In the genomic region with DNA sequence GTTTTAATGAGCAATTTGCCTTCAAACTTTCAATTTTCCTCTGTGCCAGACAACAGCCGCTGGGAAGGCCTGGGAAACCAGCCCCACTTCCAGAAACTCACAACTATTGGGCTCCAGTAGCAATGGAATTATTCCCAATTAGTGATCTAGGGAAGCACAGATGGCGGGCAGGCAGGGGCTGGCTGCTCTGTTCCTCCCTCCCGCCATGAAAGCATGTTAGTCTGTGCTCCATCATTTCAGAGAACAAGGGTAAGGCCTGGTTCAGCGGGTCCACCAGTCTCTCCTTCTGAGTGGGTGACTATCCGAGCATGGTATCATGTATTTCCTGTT, we compare ENCODE assay signal across 12 mouse cellular contexts.
A peak's percentile ranks its signal among the peaks of the same experiment; 100 is the strongest.
DNase-seq lines count a peak whose midpoint lies in the region; ATAC-seq lines count a peak whose summit lies in the region.
"Had no signal": no experiment of that assay in that cellular context is flagged by ENCODE, and none has a peak within 500 bp of the region (broad histone marks: within the 10 kb centered on the region; RNA-seq: fewer than 3 reads in every experiment).

No protein-coding gene starts in this region.

- H3K36me3 ChIP-seq in hindbrain, embryonic 16.5 days (ENCODE audit: control insufficient read depth, insufficient read depth, low read length) = no peaks in the 10 kb centered on the region
- no peaks in the 10 kb centered on the region for H3K36me3 ChIP-seq in kidney, embryonic 15.5 days

- intact Hi-C loops in heart, postnatal 25 days (cut with DNase I) = no loop called here

- no peak overlapping the region for H3K4me2 ChIP-seq in hindbrain, embryonic 16.5 days (ENCODE audit: low read length)
- no peak overlapping the region for H3K4me2 ChIP-seq in kidney, embryonic 15.5 days

- H3K4me3 ChIP-seq in hindbrain, embryonic 16.5 days (ENCODE audit: low read length) = no peak overlapping the region
- H3K4me3 ChIP-seq in kidney, embryonic 15.5 days (replicated peaks) = no peak overlapping the region

- H3K27ac ChIP-seq in hindbrain, embryonic 16.5 days (ENCODE audit: low read depth, low read length) = no peak overlapping the region
- H3K27ac ChIP-seq in kidney, embryonic 15.5 days = no peak overlapping the region

- H3K27me3 ChIP-seq in hindbrain, embryonic 16.5 days (replicated peaks; ENCODE audit: control insufficient read depth, insufficient read depth, low read length) = no peaks in the 10 kb centered on the region; the same call in 1 of the 2 replicates
- H3K27me3 ChIP-seq in kidney, embryonic 15.5 days = no peaks in the 10 kb centered on the region

- H3K9ac ChIP-seq in hindbrain, embryonic 16.5 days (ENCODE audit: low read depth, low read length) = no peak overlapping the region
- no peak overlapping the region for H3K9ac ChIP-seq in kidney, embryonic 15.5 days

- peak; percentile 2 to 4 for DNase-seq in heart, adult 9 months (ENCODE audit: low spot score in 2 of 2)
- no peak for DNase-seq in heart, postnatal 25 days (ENCODE audit: low spot score)
- DNase-seq in right cerebral cortex, postnatal 4 days = peak; percentile 3
- no peak for DNase-seq in right cerebral cortex, postnatal 25 days
- no peak for DNase-seq in spleen, postnatal 36 days (ENCODE audit: low spot score in 2 of 2)
- DNase-seq in retina, embryonic 14.5 days (ENCODE audit: low spot score) = no peak
- DNase-seq: lung, postnatal 36 days; spleen, adult 18-20 months; thymus, adult 2 months had no signal

- WGBS in hindbrain, embryonic 16.5 days = 63% methylated on average over 5 of the region's 5 CpGs
- 69% methylated on average over 5 of the region's 5 CpGs for WGBS in kidney, embryonic 15.5 days

- peak; percentile 78 for ATAC-seq in hindbrain, embryonic 16.5 days
- ATAC-seq in kidney, embryonic 15.5 days (replicated peaks; ENCODE audit: low FRiP score) = no peak
- ATAC-seq: CD4-positive, CD25-positive, alpha-beta regulatory T cell, adult 4 months had no signal

- no peaks in the 10 kb centered on the region; the same call in 1 of the 2 replicates for H3K9me3 ChIP-seq in hindbrain, embryonic 16.5 days (ENCODE audit: control insufficient read depth, low read length)
- no peaks in the 10 kb centered on the region for H3K9me3 ChIP-seq in kidney, embryonic 15.5 days (replicated peaks)

- peaks cover 10% of the 10 kb centered on the region for H3K4me1 ChIP-seq in hindbrain, embryonic 16.5 days (ENCODE audit: control insufficient read depth, insufficient read depth, low read depth, low read length)
- peaks cover 7% of the 10 kb centered on the region for H3K4me1 ChIP-seq in kidney, embryonic 15.5 days

Comparison
In these comparisons a context has a peak if more than half of its experiments do, and no peak if none do; other contexts are left out.
1. DNase-seq: peak in heart, adult 9 months (2 of 2) and right cerebral cortex, postnatal 4 days (single experiment); none in heart, postnatal 25 days (single experiment), right cerebral cortex, postnatal 25 days (single experiment), spleen, postnatal 36 days (0 of 2) and retina, embryonic 14.5 days (single experiment).